Mouse (Mus musculus) liver, adult 2 months (tissue): ENCODE results near the gene Ptprs.

Experiments
- CTCF ChIP-seq: fragments of 200-500 bp; IDR thresholded peaks from 2 replicates; pipeline ENCODE4 v1.5.1; 2011; ENCODE audit warnings: low read depth, low read length, control low read depth
- POLR2A ChIP-seq: fragments of 200-500 bp; IDR thresholded peaks from 2 replicates; pipeline ENCODE4 v1.6.1; 2011; ENCODE audit warnings: low read length, control low read depth; ENCODE audit not compliant: insufficient read depth; ENCODE audit errors: extremely low read depth

- TF ChIP-seq CTCF (no peak), POLR2A (no peak)
These were observed 75.2 kb downstream of the Ptprs start for GRCm38 (mm10) chr17:56401051-56401521.
